Mouse (Mus musculus) cortical plate, adult 2 months (tissue): ENCODE measurements at regions not wholly inside any gene's neighbourhood (a gene's known extent, or its start where the extent isn't known, plus 50 kb on each side); places are given as distances from the start of the nearest gene placed in this dataset.

ENCODE experiments used
- CTCF ChIP-seq: fragments of 200-500 bp; IDR thresholded peaks from 2 replicates; pipeline ENCODE4 v1.5.1; 2011; ENCODE audit warnings: mild to moderate bottlenecking, control low read depth, low read length; ENCODE audit not compliant: insufficient read depth; ENCODE audit errors: extremely low read depth
- POLR2A ChIP-seq: fragments of 200-500 bp; IDR thresholded peaks from 2 replicates; pipeline ENCODE4 v1.6.1; 2011; ENCODE audit warnings: mild to moderate bottlenecking, low read length, control low read depth; ENCODE audit not compliant: insufficient read depth; ENCODE audit errors: extremely low read depth

DNA sequence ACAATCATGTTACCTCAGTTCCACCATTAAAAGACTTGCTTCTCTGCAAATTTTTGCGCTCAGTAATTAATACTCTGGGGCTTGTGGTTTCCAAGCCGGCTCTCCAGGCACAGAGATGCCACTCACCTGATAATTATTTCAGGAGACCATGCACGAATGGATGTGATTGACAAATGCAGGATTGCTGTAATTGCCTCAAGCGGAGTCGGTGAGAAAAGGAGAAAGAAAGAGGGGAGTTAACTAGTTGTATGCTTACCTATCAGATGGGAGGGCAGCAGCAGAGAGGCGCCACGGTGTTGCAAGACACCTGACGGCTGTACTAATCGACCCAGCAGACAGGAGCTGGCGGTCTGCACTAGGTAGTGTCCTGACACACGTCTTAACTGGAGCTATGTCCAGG, 513.4 kb upstream of the Mki67 start:
- TF ChIP-seq CTCF: no peak
- no peak for TF ChIP-seq POLR2A
